Mouse (Mus musculus) liver, postnatal 0 days (tissue): ENCODE measurements at regions not wholly inside any gene's neighbourhood (a gene's known extent, or its start where the extent isn't known, plus 50 kb on each side); places are given as distances from the start of the nearest gene placed in this dataset.

Source experiments
- ATAC-seq: fragments of 200-750 bp; cut with Nextera tagmentation; 2 replicates; pipeline ENCODE4 v1.8.0; 2017; ENCODE audit warnings: mild to moderate bottlenecking, moderate library complexity
- DNase-seq: peaks from one replicate; pipeline ENCODE4 v3.0.0-alpha.2; 2016
- H3K27ac ChIP-seq: fragments of 300-500 bp; sonication (generic); 2 replicates; pipeline ENCODE4 v1.5.1; 2014; ENCODE audit warnings: antibody characterized with exemption, moderate library complexity, mild to moderate bottlenecking, low read depth
- H3K27me3 ChIP-seq: fragments of 300-500 bp; sonication (generic); 2 replicates; pipeline ENCODE4 v1.6.1; 2014; ENCODE audit warnings: low read length, control low read depth, mixed read lengths; ENCODE audit not compliant: insufficient read depth
- H3K36me3 ChIP-seq: fragments of 300-500 bp; sonication (generic); replicated peaks from 2 replicates; pipeline ENCODE4 v1.6.1; 2014; ENCODE audit warnings: mild to moderate bottlenecking, control low read depth, low read length, moderate library complexity, mixed read lengths; ENCODE audit not compliant: insufficient read depth
- H3K4me1 ChIP-seq: fragments of 300-500 bp; sonication (generic); 2 replicates; pipeline ENCODE4 v1.6.1; 2014; ENCODE audit warnings: antibody characterized with exemption, mild to moderate bottlenecking, control low read depth; ENCODE audit not compliant: insufficient read depth
- H3K4me2 ChIP-seq: fragments of 300-500 bp; sonication (generic); 2 replicates; pipeline ENCODE4 v1.6.1; 2014; ENCODE audit warnings: low read depth, mild to moderate bottlenecking, low read length, moderate library complexity, mixed read lengths
- H3K4me3 ChIP-seq: fragments of 300-500 bp; sonication (generic); 2 replicates; pipeline ENCODE4 v1.5.1; 2014; ENCODE audit warnings: low read depth, low read length
- H3K9ac ChIP-seq: fragments of 300-500 bp; sonication (generic); replicated peaks from 2 replicates; pipeline ENCODE4 v1.6.1; 2014; ENCODE audit warnings: mild to moderate bottlenecking, moderate library complexity
- H3K9me3 ChIP-seq: fragments of 300-500 bp; sonication (generic); 2 replicates; pipeline ENCODE4 v1.6.1; 2016; ENCODE audit warnings: mild to moderate bottlenecking, control low read depth, low read length, mixed read lengths
- CTCF ChIP-seq: sonication (generic); IDR thresholded peaks from 2 replicates; pipeline ENCODE4 v1.5.1; 2016; ENCODE audit warnings: antibody characterized with exemption, low read depth
- EP300 ChIP-seq: IDR thresholded peaks from 2 replicates; pipeline ENCODE4 v1.6.1; 2016; ENCODE audit warnings: antibody characterized with exemption, low read depth, mild to moderate bottlenecking
- WGBS: fragments of 180-500 bp; shearing (Covaris S2); extraction: QIAGEN DNeasy Blood & Tissue Kit; methylation state at CpG from one replicate; pipeline ENCODE4 v1.1.7; 2014; ENCODE audit not compliant: insufficient replicate concordance; 5-methylcytosine and 5-hydroxymethylcytosine counted together

- no peaks in the 10 kb centered on the region for H3K4me1 ChIP-seq
- no peak overlapping the region for H3K27ac ChIP-seq
- H3K27me3 ChIP-seq: no peaks in the 10 kb centered on the region
- no peaks in the 10 kb centered on the region for H3K9me3 ChIP-seq
- H3K36me3 ChIP-seq: no peaks in the 10 kb centered on the region
- no peak overlapping the region for H3K4me2 ChIP-seq
- no peak for TF ChIP-seq CTCF
- no peak for TF ChIP-seq EP300
- 70% methylated on average over 3 of the region's 3 CpGs for WGBS
- no peak for DNase-seq
- ATAC-seq: no peak
- no peak overlapping the region for H3K9ac ChIP-seq
- H3K4me3 ChIP-seq: no peak overlapping the region
Measured at GRCm38 (mm10) chr3:41230961-41231377, 148.1 kb upstream of the Pgrmc2 start.

DNA sequence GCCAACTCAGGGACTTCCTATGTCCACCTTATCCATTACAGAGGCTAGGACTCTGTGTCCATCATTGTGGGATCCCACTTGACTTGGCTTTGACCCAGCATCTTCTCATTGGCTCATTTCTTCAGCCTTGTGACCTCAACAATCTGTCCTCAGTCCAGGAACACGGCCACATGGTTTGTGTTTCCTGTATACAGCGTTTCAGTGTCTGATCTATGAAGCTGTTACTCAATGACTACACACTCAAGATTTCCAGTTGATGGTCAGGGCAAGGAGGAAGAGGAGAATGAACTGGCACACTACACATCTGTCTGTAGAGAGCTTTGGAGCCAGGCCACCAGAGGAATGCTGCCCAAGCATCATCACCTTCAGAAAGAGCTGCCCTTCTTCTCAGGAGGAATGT lies 146.6 kb upstream of the Pgrmc2 start:
- Histone ChIP-seq H3K4me2 (no peak overlapping the region), H3K9ac (no peak overlapping the region), H3K27me3 (no peaks in the 10 kb centered on the region), H3K4me1 (no peaks in the 10 kb centered on the region), H3K9me3 (no peaks in the 10 kb centered on the region), H3K36me3 (no peaks in the 10 kb centered on the region), H3K27ac (no peak overlapping the region), H3K4me3 (no peak overlapping the region)
- WGBS: 38% methylated on average over 2 of the region's 2 CpGs
- TF ChIP-seq EP300 (no peak), CTCF (no peak)
- no peak for ATAC-seq
- DNase-seq: no peak

- DNase-seq (peak; percentile 51), ATAC-seq (peak; percentile 88)
- Histone ChIP-seq H3K9ac (no peak overlapping the region), H3K9me3 (no peaks in the 10 kb centered on the region), H3K4me3 (no peak overlapping the region), H3K4me1 (no peaks in the 10 kb centered on the region), H3K27ac (no peak overlapping the region), H3K4me2 (no peak overlapping the region), H3K27me3 (no peaks in the 10 kb centered on the region), H3K36me3 (no peaks in the 10 kb centered on the region)
- 13% methylated on average over 7 of the region's 7 CpGs for WGBS
- TF ChIP-seq CTCF (peak; percentile 77), EP300 (no peak)
Measured at GRCm38 (mm10) chr3:41228536-41228935, 145.7 kb upstream of the Pgrmc2 start.

GRCm38 (mm10) chr3:41220746-41221145 lies 137.9 kb upstream of the Pgrmc2 start:
- Histone ChIP-seq H3K4me1 (no peaks in the 10 kb centered on the region), H3K4me3 (no peak overlapping the region), H3K9ac (no peak overlapping the region), H3K27ac (no peak overlapping the region), H3K36me3 (no peaks in the 10 kb centered on the region), H3K27me3 (no peaks in the 10 kb centered on the region), H3K4me2 (no peak overlapping the region), H3K9me3 (no peaks in the 10 kb centered on the region)
- DNase-seq (no peak), ATAC-seq (no peak)
- no peak for TF ChIP-seq EP300
- no peak for TF ChIP-seq CTCF

DNA sequence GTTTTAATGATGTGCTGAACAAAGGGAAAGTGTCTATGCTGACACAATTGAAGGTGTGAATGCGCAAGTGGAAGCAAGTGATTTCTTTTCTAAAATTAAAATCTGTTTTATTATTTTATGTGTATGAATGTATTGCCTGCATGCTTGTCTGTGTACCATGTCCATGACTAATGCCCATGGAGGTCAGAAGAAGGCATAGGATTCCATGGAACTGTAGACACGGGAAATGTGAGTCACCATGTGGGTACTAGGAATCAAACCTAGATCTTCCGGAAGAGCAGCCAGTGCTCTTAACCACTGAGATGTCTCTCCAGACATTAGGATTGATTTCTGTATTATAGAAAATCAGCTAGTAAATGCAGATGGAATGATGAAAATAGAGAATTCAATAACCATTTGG lies 134.9 kb upstream of the Pgrmc2 start:
- ATAC-seq (no peak), DNase-seq (no peak)
- Histone ChIP-seq H3K27ac (no peak overlapping the region), H3K4me2 (no peak overlapping the region), H3K9me3 (no peaks in the 10 kb centered on the region), H3K36me3 (no peaks in the 10 kb centered on the region), H3K9ac (no peak overlapping the region), H3K4me3 (no peak overlapping the region), H3K27me3 (no peaks in the 10 kb centered on the region), H3K4me1 (no peaks in the 10 kb centered on the region)
- TF ChIP-seq CTCF (no peak), EP300 (no peak)
- WGBS: 80% methylated on average over 3 of the region's 3 CpGs

GRCm38 (mm10) chr3:41213533-41213932 lies 130.7 kb upstream of the Pgrmc2 start:
- Histone ChIP-seq H3K27me3 (no peaks in the 10 kb centered on the region), H3K4me1 (no peaks in the 10 kb centered on the region), H3K27ac (no peak overlapping the region), H3K9me3 (no peaks in the 10 kb centered on the region), H3K9ac (no peak overlapping the region), H3K4me3 (no peak overlapping the region), H3K4me2 (no peak overlapping the region), H3K36me3 (no peaks in the 10 kb centered on the region)
- ATAC-seq: no peak
- 81% methylated on average over 2 of the region's 2 CpGs for WGBS
- TF ChIP-seq CTCF (no peak), EP300 (no peak)
- no peak for DNase-seq

- no peak overlapping the region for H3K4me2 ChIP-seq
- DNase-seq (no peak), ATAC-seq (no peak)
- no peak overlapping the region for H3K27ac ChIP-seq
- 67% methylated on average over 7 of the region's 7 CpGs for WGBS
- no peaks in the 10 kb centered on the region for H3K27me3 ChIP-seq
- H3K9me3 ChIP-seq: no peaks in the 10 kb centered on the region
- TF ChIP-seq CTCF: no peak
- TF ChIP-seq EP300: no peak
- H3K4me3 ChIP-seq: no peak overlapping the region
- no peaks in the 10 kb centered on the region for H3K4me1 ChIP-seq
- H3K9ac ChIP-seq: no peak overlapping the region
- no peaks in the 10 kb centered on the region for H3K36me3 ChIP-seq
Measured at GRCm38 (mm10) chr3:41210333-41210732, 127.5 kb upstream of the Pgrmc2 start.
